Mouse (Mus musculus) heart, embryonic 10.5 days (tissue): ENCODE results near the gene Ulk4. TPM values are rescaled to one million over a fixed set of nuclear protein-coding genes. Genes with fewer than 3 reads are reported as not detected.
A peak's percentile ranks its signal among the peaks of the same experiment; 100 is the strongest.

Experiments
- DNase-seq: peaks from one replicate; pipeline ENCODE4 v3.0.0-alpha.2; 2017; ENCODE audit warnings: low spot score
- H3K27ac ChIP-seq: fragments of 300-500 bp; sonication (generic); 2 replicates; pipeline ENCODE4 v1.5.1; 2016; ENCODE audit warnings: mild to moderate bottlenecking
- H3K27me3 ChIP-seq: fragments of 300-500 bp; sonication (generic); 2 replicates; pipeline ENCODE4 v1.6.1; 2016; ENCODE audit warnings: mild to moderate bottlenecking; ENCODE audit not compliant: poor library complexity, insufficient read depth, severe bottlenecking
- H3K36me3 ChIP-seq: fragments of 300-500 bp; sonication (generic); 2 replicates; pipeline ENCODE4 v1.6.1; 2016; ENCODE audit warnings: mild to moderate bottlenecking, moderate library complexity
- H3K4me1 ChIP-seq: fragments of 300-500 bp; sonication (generic); 2 replicates; pipeline ENCODE4 v1.6.1; 2016; ENCODE audit warnings: mild to moderate bottlenecking
- H3K4me3 ChIP-seq: fragments of 300-500 bp; sonication (generic); 2 replicates; pipeline ENCODE4 v1.5.1; 2016; ENCODE audit warnings: mild to moderate bottlenecking, moderate library complexity
- H3K9me3 ChIP-seq: fragments of 300-500 bp; sonication (generic); 2 replicates; pipeline ENCODE4 v1.6.1; 2016; ENCODE audit warnings: mild to moderate bottlenecking, moderate library complexity
- WGBS: fragments of 180-500 bp; shearing (Covaris S2); methylation state at CpG from one replicate; pipeline ENCODE4 v1.1.7; 2016; 5-methylcytosine and 5-hydroxymethylcytosine counted together
- polyA plus RNA-seq: library from polyadenylated mRNA; unstranded; fragments of >200 nt; fragmentation: Nextera tagmentation; extraction: Ambion mirVana; gene quantifications from 2 replicates; pipeline ENCODE4 v1.2.1, GENCODE M21; 2016

Ulk4 gene
- 89.4 and 98.5 TPM in 2 replicates for polyA plus RNA-seq

- Histone ChIP-seq H3K4me3 (peak within 1 kb of the TSS; percentile 83), H3K27ac (peak within 1 kb of the TSS; percentile 94), H3K36me3 (peaks cover 7% of the 10 kb centered on the region), H3K27me3 (no peaks in the 10 kb centered on the region), H3K4me1 (peaks cover 14% of the 10 kb centered on the region), H3K9me3 (peaks cover 2% of the 10 kb centered on the region; the same call in 1 of the 2 replicates)
- under 1% methylated on average over 59 of the region's 59 CpGs for WGBS
- DNase-seq, result peak; percentile 96
These were observed at the start of gene Ulk4 for GRCm38 (mm10) chr9:121277118-121278060. Gene Ulk4, minus strand, starts transcription at chr9:121277197.

- Histone ChIP-seq H3K4me3 (no peak overlapping the region), H3K27me3 (no peaks in the 10 kb centered on the region), H3K4me1 (peaks cover 29% of the 10 kb centered on the region), H3K27ac (peak overlapping the region; percentile 53; the same call in 1 of the 2 replicates), H3K9me3 (no peaks in the 10 kb centered on the region), H3K36me3 (peaks cover 17% of the 10 kb centered on the region)
- WGBS, result 82% methylated on average over 14 of the region's 14 CpGs
- DNase-seq, result no peak
These were observed 45.0 kb upstream of the Ulk4 start for GRCm38 (mm10) chr9:121322034-121322433.

GRCm38 (mm10) chr9:121321118-121321517 is 44.1 kb upstream of the Ulk4 start:
- H3K4me1 ChIP-seq, result peaks cover 39% of the 10 kb centered on the region
- H3K27me3 ChIP-seq, result no peaks in the 10 kb centered on the region
- no peaks in the 10 kb centered on the region for H3K9me3 ChIP-seq
- no peak overlapping the region for H3K4me3 ChIP-seq
- no peak for DNase-seq
- H3K36me3 ChIP-seq, result peaks cover 17% of the 10 kb centered on the region
- peak overlapping the region; percentile 65; the same call in 1 of the 2 replicates for H3K27ac ChIP-seq
- 84% methylated on average over 2 of the region's 2 CpGs for WGBS

- H3K4me1 ChIP-seq, result peaks cover 45% of the 10 kb centered on the region
- WGBS, result 65% methylated on average over 2 of the region's 2 CpGs
These were observed 43.4 kb upstream of the Ulk4 start for GRCm38 (mm10) chr9:121320433-121320832.

GRCm38 (mm10) chr9:121319323-121319966 is 42.4 kb upstream of the Ulk4 start:
- WGBS, result 84% methylated on average over 10 of the region's 10 CpGs
- DNase-seq, result no peak

More at GRCm38 (mm10) chr9:121320433-121320832, 43.4 kb upstream of the Ulk4 start:
- peak overlapping the region; percentile 47; the same call in 1 of the 2 replicates for H3K27ac ChIP-seq
- no peaks in the 10 kb centered on the region for H3K27me3 ChIP-seq
- DNase-seq, result no peak
- no peaks in the 10 kb centered on the region for H3K9me3 ChIP-seq
- peaks cover 17% of the 10 kb centered on the region for H3K36me3 ChIP-seq
- H3K4me3 ChIP-seq, result no peak overlapping the region

GRCm38 (mm10) chr9:121316621-121317405 is 39.8 kb upstream of the Ulk4 start:
- peaks cover 77% of the 10 kb centered on the region for H3K4me1 ChIP-seq
- no peaks in the 10 kb centered on the region for H3K27me3 ChIP-seq
- no peaks in the 10 kb centered on the region for H3K9me3 ChIP-seq
- no peak for DNase-seq
- H3K27ac ChIP-seq, result peak overlapping the region; percentile 77
- H3K4me3 ChIP-seq, result no peak overlapping the region
- WGBS, result 41% methylated on average over 12 of the region's 12 CpGs
- H3K36me3 ChIP-seq, result peaks cover 13% of the 10 kb centered on the region

More at GRCm38 (mm10) chr9:121319323-121319966, 42.4 kb upstream of the Ulk4 start:
- Histone ChIP-seq H3K4me3 (no peak overlapping the region), H3K36me3 (peaks cover 17% of the 10 kb centered on the region), H3K4me1 (peaks cover 55% of the 10 kb centered on the region), H3K27me3 (no peaks in the 10 kb centered on the region), H3K9me3 (no peaks in the 10 kb centered on the region), H3K27ac (peak overlapping the region; percentile 47)

- Histone ChIP-seq H3K4me3 (no peak overlapping the region), H3K9me3 (no peaks in the 10 kb centered on the region), H3K27ac (peak overlapping the region; percentile 77; the same call in 1 of the 2 replicates), H3K27me3 (no peaks in the 10 kb centered on the region), H3K4me1 (peaks cover 80% of the 10 kb centered on the region), H3K36me3 (peaks cover 10% of the 10 kb centered on the region; the same call in 1 of the 2 replicates)
- 73% methylated on average over 4 of the region's 4 CpGs for WGBS
- no peak for DNase-seq
These were observed 39.1 kb upstream of the Ulk4 start for GRCm38 (mm10) chr9:121315901-121316595.

- peaks cover 83% of the 10 kb centered on the region for H3K4me1 ChIP-seq
- no peaks in the 10 kb centered on the region for H3K27me3 ChIP-seq
- peaks cover 6% of the 10 kb centered on the region; the same call in 1 of the 2 replicates for H3K36me3 ChIP-seq
- no peak for DNase-seq
- H3K9me3 ChIP-seq, result no peaks in the 10 kb centered on the region
- peak overlapping the region; percentile 88 for H3K27ac ChIP-seq
- 18% methylated on average over 14 of the region's 14 CpGs for WGBS
- H3K4me3 ChIP-seq, result peak overlapping the region; percentile 55
These were observed 37.6 kb upstream of the Ulk4 start for GRCm38 (mm10) chr9:121314541-121315152.

GRCm38 (mm10) chr9:121313656-121314374 is 36.8 kb upstream of the Ulk4 start:
- no peaks in the 10 kb centered on the region for H3K27me3 ChIP-seq
- H3K4me1 ChIP-seq, result peaks cover 86% of the 10 kb centered on the region
- H3K36me3 ChIP-seq, result peaks cover 6% of the 10 kb centered on the region; the same call in 1 of the 2 replicates
- WGBS, result 2% methylated on average over 21 of the region's 21 CpGs
- H3K4me3 ChIP-seq, result peak overlapping the region; percentile 55
- peak; percentile 93 for DNase-seq
- no peaks in the 10 kb centered on the region for H3K9me3 ChIP-seq
- peak overlapping the region; percentile 88 for H3K27ac ChIP-seq

- H3K36me3 ChIP-seq, result no peaks in the 10 kb centered on the region
- peaks cover 82% of the 10 kb centered on the region for H3K4me1 ChIP-seq
- DNase-seq, result no peak
- H3K27me3 ChIP-seq, result no peaks in the 10 kb centered on the region
- H3K9me3 ChIP-seq, result no peaks in the 10 kb centered on the region
- H3K4me3 ChIP-seq, result no peak overlapping the region
- WGBS, result 76% methylated on average over 10 of the region's 10 CpGs
- H3K27ac ChIP-seq, result peak overlapping the region; percentile 37; the same call in 1 of the 2 replicates
These were observed 35.4 kb upstream of the Ulk4 start for GRCm38 (mm10) chr9:121312237-121312891.

GRCm38 (mm10) chr9:121311846-121312236 is 34.8 kb upstream of the Ulk4 start:
- no peak for DNase-seq
- H3K27ac ChIP-seq, result no peak overlapping the region
- no peak overlapping the region for H3K4me3 ChIP-seq
- H3K9me3 ChIP-seq, result no peaks in the 10 kb centered on the region
- H3K27me3 ChIP-seq, result no peaks in the 10 kb centered on the region
- WGBS, result 66% methylated on average over 6 of the region's 6 CpGs
- peaks cover 4% of the 10 kb centered on the region; the same call in 1 of the 2 replicates for H3K36me3 ChIP-seq
- peaks cover 80% of the 10 kb centered on the region for H3K4me1 ChIP-seq
